Mouse (Mus musculus) kidney, adult 11 months (tissue): ENCODE results near the gene Ubap1.

ENCODE experiments used
- DNase-seq: peaks from one replicate; pipeline ENCODE4 v3.0.0; 2022

Ubap1 gene

GRCm38 (mm10) chr4:41357154-41357553 is 8.4 kb downstream of the Ubap1 start:
- no peak for DNase-seq

- no peak for DNase-seq
Measured at GRCm38 (mm10) chr4:41358669-41359068, 9.9 kb downstream of the Ubap1 start.

- DNase-seq: no peak
Measured at GRCm38 (mm10) chr4:41359358-41359757, 10.6 kb downstream of the Ubap1 start.

- DNase-seq: no peak
Measured at GRCm38 (mm10) chr4:41361059-41361458, 12.3 kb downstream of the Ubap1 start.

- no peak for DNase-seq
Measured at GRCm38 (mm10) chr4:41368198-41368597, 19.4 kb downstream of the Ubap1 start.

GRCm38 (mm10) chr4:41369702-41370437 is 21.1 kb downstream of the Ubap1 start:
- no peak for DNase-seq

- no peak for DNase-seq
Measured at GRCm38 (mm10) chr4:41377567-41377966, 28.8 kb downstream of the Ubap1 start.

- no peak for DNase-seq
Measured at GRCm38 (mm10) chr4:41381213-41381950, 32.6 kb downstream of the Ubap1 start.

GRCm38 (mm10) chr4:41386412-41386975 is 37.7 kb downstream of the Ubap1 start:
- DNase-seq: peak; percentile 20

GRCm38 (mm10) chr4:41387755-41388469 is 39.1 kb downstream of the Ubap1 start:
- no peak for DNase-seq

- no peak for DNase-seq
Measured at GRCm38 (mm10) chr4:41388616-41389015, 39.8 kb downstream of the Ubap1 start.

GRCm38 (mm10) chr4:41389240-41389639 is 40.4 kb downstream of the Ubap1 start:
- DNase-seq: peak; percentile 44

GRCm38 (mm10) chr4:41390122-41390521 is 41.3 kb downstream of the Ubap1 start:
- peak; percentile 73 for DNase-seq

- DNase-seq: no peak
Measured at GRCm38 (mm10) chr4:41391015-41391414, 42.2 kb downstream of the Ubap1 start.

- no peak for DNase-seq
Measured at GRCm38 (mm10) chr4:41394651-41395050, 45.9 kb downstream of the Ubap1 start.

GRCm38 (mm10) chr4:41398353-41398752 is 49.6 kb downstream of the Ubap1 start:
- no peak for DNase-seq

- no peak for DNase-seq
Measured at GRCm38 (mm10) chr4:41399904-41400303, 51.1 kb downstream of the Ubap1 start.

- DNase-seq: no peak
Measured at GRCm38 (mm10) chr4:41401167-41401566, 52.4 kb downstream of the Ubap1 start.

- DNase-seq: no peak
Measured at GRCm38 (mm10) chr4:41401573-41401972, 52.8 kb downstream of the Ubap1 start.

- DNase-seq: no peak
Measured at GRCm38 (mm10) chr4:41406597-41406996, 57.8 kb downstream of the Ubap1 start.

GRCm38 (mm10) chr4:41407353-41407752 is 58.6 kb downstream of the Ubap1 start:
- no peak for DNase-seq

GRCm38 (mm10) chr4:41409341-41409740 is 60.5 kb downstream of the Ubap1 start:
- no peak for DNase-seq

- DNase-seq: no peak
Measured at GRCm38 (mm10) chr4:41416966-41417365, 68.2 kb downstream of the Ubap1 start.
